Mouse (Mus musculus) naive thymus-derived CD4-positive, alpha-beta T cell, adult 2 months (primary cell): Measurements from ENCODE around the gene Dlgap3.

Experiments
- DNase-seq: peaks from one replicate; pipeline ENCODE4 v3.0.0-alpha.2; 2011; ENCODE audit warnings: low read depth

Gene Dlgap3

DNA sequence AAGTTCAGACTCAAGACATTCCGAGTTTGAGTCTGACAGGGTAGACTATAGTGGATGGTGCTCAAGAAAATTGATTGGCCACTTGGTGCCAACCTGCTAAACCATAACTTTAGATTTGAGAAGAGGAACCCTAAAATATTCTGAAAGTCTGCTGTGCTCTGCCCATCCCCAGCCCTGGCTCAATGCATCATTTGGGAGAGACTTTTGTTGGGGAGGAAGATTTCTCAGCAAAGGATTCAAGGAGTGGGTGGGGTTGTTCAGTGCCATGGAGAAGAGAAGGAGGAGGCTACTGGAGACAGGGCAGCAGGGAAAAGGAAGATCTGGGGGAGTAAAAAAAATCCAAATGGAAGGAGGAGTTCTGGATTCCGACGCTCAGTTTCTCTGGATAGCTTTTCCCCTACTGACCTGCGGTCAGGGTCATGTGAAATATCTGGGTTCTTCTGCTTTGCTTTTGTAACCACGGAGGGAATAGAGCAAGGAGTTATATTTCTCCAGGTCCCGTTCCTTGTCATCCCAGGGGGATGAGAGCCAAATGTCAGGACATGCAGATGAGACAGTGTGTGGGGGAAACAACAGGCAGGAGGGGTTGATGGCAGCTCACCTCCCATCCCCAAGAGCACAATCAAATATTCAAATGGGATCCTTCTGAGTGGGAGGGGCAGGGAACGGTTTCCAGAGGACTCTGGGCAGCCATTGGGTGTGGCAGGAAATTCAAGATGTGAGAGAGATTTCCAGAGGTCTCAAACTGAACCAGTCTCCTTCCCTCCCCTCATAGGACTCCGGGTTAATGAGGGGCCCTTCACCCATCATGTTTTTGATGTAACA, 5.3 kb downstream of the Dlgap3 start:
- no peak for DNase-seq

DNA sequence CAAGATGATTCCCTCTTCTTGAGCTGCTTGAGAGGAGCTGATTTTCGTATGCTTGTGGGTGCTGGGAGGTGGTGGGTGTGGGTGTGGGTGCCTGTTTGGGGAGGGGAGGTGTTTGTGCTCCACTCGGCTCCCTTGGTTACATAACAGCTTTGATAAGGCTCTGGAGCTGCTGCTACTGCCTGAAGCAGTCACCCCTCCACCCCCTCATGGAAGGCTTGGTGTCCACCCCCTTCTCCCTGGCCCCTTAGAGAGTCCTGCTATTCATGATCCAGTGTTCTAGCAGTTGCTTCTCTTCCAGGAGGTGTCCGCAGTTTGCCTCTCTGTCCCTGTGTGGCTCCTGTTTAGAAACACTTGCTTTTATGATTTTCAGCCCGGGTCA, 5.9 kb downstream of the Dlgap3 start:
- DNase-seq = no peak

- DNase-seq = no peak
Observed at GRCm38 (mm10) chr4:127177961-127178360, 9.0 kb downstream of the Dlgap3 start.

- no peak for DNase-seq
Observed at GRCm38 (mm10) chr4:127178671-127179070, 9.7 kb downstream of the Dlgap3 start.

DNA sequence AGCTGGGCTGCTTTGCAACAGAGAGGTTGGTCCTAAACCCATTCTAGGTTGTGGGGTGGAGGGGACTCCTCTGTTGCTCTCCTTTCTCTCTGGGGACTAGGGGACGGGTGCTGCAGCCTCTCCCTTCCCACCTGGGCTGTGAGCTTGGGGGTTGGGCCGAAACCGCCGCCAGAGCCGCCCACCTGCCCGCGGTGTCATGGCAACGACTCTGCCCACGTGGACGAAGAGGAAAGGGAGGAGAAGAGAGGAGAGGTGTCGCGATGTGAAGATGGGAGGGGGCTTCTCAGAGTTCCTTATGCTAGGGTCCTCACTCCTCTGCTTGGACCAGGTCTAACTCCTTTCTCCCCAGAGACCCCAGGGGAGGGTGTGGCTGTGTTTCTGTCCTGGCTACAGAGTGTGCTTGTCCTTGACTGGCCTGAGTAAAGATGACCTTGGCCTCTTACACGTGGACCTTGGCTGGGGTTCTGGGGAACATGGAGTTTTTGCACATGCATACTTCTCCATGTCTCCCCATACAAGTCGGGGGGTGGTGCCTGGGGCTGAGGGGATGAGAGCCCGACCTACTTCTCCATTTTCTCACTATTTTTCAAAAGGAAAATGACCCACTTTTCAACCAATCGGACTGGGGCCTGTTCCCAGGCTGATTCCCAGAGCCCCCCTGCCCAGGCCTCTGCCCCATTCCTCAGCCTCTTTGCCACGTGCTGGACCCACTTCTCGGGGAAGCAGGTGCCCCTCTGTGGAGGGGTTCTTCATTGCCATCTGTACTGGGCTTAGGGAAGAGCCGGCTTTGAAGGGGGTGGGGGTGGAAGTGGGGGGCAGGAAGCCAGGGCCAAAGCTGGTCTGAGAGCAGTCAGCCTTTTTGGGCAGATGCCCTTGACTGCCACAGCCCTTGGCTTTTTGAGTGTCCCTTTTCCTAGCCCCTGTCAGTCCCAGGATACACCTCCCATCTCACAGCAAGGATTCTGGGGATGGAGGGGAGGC, 10.8 kb downstream of the Dlgap3 start:
- DNase-seq = no peak

GRCm38 (mm10) chr4:127180450-127180840, 11.4 kb downstream of the Dlgap3 start:
- DNase-seq = no peak

- no peak for DNase-seq
Observed at GRCm38 (mm10) chr4:127181010-127181409, 12.0 kb downstream of the Dlgap3 start.

DNA sequence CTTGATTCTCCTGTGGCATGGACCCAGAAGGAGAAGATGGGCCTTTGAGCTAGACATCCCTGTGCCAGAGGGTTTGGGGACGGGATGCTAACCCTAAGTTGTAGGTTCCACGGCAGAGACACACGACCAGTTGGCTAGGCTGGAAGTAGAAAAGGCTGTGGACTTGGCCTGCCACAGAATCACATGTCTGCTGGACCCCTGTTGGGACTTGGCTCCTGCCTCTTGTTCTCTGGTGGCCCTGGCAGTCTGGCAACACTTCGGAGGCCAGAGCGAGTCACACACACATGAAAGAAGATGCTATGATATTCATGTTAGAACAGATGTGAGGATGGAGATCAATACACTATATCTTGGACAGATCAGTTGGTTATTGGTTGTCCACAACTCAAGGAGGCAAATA, 14.9 kb downstream of the Dlgap3 start:
- no peak for DNase-seq

DNA sequence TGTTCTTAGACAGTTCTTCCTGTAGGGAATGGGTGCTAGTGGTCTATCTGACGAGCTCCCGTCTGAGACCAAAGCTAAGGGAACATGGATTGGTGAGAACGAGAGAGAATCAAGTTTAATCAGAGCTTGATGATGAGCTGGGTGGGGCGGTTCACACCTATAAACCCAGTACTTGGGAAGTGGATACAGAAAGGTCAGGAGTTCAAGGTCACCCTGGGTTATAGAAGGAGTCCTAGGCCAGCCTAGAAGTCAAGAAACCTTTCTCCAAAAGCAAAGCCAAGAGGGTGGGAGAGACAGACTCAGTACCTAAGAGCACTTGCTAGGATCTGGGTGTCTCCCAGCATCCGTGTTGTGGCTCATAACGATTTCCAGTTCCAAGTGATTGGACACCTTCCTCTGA, 21.9 kb downstream of the Dlgap3 start:
- DNase-seq = no peak

DNA sequence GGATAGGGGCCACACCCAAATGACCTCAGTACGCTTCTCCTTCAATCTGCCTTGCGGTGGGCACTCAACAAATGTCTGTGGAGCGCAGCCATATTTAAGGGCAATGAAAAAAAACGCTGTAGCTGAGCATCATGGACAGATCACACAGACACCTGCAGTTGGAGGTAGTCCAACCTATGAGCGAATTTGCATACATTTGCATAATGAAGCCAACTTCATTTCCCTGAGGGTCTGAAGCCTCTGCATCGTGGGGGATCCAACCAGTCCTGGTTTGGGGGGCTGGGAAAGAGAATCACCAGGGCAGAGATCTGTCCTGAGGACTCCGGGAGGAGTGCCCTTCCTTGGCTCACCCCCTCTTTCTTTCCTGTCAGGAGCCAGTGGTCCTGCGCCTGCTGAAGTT, 23.7 kb downstream of the Dlgap3 start:
- DNase-seq = no peak

DNA sequence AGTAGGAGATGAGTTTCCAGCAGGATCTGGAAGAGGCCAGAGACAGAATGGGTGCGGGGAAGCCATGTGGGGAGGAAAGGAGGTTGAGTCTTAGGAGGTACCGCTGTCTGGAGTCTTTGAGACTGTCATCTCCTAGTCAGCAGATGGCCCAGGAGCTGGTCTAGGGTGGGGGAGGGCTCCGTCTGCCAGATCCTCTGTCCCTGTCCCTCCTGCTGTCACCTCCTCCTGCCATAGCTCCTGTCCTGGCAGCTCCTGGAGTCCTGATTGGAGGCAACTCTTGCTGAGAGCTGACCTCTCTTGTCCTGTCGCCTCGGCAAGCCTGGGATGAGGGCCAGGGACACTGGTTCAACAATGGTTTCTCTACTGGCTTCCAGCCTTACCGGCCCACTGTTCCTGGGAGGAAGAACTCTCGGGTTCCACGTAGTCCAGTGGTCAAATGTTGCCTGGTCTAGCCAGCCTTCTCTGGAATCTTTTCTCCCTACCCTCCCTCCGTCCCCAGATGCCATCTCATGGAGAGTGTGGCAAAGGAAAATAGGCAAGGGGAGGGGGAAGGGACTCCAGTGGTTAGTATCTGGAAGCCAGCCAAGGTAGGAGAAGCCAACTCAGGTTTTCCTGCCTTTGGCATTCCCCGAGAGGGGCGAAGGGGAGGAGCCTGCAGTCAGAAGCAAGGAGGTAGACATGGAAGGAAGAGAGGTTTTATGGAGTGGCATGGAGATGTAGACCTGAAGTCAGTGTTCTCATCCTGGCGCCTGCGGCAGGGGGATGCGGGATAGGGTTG, 24.6 kb downstream of the Dlgap3 start:
- no peak for DNase-seq

DNA sequence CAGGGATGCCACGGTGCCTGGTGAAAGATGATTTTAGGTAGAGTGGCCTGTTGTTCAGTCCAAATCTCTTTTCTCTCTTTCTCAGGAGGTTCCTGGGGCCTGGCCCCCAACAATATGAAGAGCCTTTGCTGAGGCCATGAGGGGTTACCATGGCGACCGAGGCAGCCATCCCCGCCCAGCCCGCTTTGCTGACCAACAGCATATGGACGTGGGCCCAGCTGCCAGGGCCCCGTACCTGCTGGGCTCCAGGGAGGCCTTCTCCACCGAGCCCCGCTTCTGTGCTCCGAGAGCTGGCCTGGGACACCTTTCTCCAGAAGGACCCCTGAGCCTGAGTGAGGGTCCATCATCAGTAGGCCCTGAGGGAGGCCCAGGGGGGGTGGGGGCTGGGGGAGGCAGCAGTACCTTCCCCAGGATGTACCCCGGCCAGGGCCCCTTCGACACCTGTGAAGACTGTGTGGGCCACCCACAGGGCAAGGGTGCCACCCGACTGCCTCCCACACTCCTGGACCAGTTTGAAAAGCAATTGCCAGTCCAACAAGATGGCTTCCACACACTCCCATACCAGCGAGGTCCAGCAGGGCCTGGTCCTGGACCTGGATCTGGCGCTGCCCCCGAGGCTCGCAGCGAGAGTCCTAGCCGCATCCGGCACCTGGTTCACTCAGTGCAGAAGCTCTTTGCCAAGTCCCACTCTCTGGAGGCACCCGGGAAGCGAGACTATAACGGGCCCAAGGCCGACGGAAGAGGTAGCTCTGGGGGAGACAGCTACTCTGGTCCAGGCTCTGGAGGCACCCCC, 25.7 kb downstream of the Dlgap3 start:
- DNase-seq = no peak

DNA sequence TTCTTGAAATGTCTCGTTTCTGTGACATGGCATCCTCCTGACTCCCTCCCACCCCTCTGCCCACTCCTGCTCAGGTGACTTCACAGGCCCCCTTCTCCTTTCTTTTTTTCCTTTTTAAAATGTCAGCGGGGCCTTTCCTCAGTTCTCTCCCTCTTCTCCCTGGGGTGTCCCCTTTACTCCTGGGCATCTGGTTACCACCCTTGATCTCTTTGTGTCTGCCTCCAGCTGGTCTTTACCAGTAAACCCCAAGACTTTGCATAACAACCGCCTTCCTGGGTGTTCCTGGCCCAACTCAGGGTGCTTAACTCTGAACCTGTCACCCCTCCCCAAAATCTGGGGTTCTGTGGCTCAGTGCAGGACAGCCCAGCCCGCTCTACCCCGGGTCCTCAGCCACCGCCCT, 29.6 kb downstream of the Dlgap3 start:
- no peak for DNase-seq

- peak; percentile 28 for DNase-seq
Observed at GRCm38 (mm10) chr4:127199406-127199805, 30.4 kb downstream of the Dlgap3 start.

GRCm38 (mm10) chr4:127200164-127200722, 31.2 kb downstream of the Dlgap3 start:
- DNase-seq = no peak

DNA sequence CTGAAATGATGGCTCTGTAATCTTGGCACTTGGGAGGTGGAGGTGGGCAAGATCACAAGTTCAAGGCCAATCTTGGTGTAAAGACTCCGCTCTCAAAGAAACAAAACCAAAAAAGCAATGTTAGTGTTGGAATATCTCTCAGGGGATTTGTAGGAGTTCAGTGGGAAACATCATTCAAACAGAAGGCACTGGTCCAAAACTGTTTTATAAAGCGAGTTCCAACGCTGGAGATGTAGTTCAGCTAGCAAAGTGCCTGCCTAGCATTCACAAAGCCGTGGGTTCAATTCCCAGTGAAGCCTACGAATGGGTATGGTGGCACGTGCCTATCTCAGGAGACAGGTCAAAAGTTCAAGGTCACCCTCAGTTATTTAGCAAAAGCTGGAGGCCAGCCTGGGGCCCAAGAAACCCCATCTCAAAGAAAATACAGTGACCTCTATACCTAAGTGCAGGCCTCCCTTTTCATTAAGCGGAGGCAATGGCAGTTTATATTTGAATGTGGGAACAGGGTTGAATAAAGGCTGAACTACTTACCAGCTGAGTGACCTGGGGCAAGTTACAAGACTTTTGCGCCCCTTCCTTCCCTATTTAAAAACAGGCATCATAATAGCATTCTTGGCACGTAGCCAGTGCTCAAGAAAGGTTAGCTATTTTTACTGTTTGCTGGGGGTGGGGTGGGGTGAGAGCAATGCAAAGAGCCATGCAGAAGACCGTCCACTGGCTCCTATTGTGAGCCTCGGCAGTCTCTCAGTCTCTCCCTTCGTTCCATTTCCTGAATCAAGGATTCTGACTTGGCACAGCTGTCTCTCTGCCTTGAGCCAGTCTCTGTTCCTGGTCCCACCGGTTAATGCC, 32.0 kb downstream of the Dlgap3 start:
- no peak for DNase-seq

DNA sequence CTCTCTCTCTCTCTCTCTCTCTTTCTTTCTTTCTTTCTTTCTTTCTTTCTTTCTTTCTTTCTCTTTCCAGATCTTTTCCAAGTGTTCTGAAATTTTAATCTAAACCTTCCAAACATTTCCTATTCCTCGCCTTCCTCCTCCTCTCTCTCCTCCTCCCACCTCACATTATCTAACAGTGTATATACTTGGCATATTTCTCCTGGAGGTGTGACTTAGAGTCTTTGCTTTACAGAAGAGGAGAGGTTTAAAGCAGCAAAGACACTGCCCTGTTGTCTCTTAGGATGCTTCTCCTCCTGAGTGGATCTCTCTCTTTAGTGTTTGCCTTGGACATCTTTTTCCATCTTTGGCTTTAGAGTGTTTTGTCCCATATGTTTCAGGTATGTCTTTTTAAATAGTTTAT, 34.1 kb downstream of the Dlgap3 start:
- DNase-seq = no peak

GRCm38 (mm10) chr4:127211318-127211717, 42.3 kb downstream of the Dlgap3 start:
- DNase-seq = no peak

DNA sequence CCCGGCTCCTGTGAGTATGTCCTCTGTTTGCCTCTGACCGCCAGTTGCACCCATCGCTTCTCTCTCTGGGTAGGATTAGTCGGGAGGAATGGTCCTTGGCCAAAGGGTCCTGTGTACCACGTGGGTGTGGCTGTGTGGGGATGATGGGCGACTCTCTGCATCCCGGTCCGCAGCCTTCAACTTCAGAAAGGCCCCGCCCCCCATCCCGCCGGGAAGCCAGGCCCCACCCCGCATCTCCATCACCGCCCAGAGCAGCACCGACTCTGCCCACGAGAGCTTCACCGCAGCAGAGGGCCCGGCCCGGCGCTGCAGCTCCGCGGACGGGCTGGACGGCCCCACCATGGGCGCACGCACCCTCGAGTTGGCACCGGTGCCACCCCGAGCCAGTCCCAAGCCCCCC, 45.5 kb downstream of the Dlgap3 start:
- DNase-seq = no peak

DNA sequence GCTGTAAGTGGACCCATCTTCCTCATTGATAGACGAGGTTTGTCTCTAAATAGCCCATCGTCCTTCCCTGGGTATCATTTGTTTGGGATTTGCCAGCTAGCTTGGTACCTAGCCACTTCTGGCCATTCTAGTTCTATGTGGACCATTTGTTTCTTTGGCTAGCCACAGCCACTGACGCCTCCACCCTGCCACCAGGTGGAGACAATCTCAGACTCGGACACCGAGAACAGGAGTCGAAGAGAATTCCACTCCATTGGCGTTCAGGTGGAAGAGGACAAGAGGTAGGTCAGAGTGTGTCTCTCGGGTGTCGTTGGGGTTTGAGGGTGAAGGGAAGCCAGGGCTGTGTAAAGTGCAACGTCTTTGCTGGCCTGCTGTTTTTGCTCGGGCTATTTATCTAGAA, 46.1 kb downstream of the Dlgap3 start:
- DNase-seq = no peak
